ENCODE assay signal across 9 mouse cellular contexts in the genomic region with DNA sequence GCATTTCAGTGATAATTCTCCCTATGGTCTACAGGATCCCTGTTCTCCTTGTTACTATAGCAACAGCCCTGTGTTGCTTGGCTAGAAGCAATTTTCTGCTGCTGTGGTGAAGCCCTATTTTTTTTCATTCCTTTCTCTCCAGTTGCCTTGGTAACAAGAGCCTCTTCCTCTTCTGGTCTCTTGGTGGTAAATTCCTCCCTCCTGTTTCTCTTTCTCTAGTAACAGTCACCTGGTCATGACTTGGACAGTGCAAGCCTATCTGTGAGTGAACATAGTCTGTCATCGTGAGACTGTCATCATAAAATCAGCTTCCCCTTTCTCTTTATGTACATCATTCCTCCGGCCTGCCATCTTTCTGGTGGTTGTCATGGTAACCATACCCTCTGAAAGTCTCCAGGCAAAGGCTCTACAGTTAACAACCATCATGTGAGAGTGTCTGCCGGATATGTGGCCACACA. TPM values are rescaled to one million over a fixed set of nuclear protein-coding genes. Genes with fewer than 3 reads are reported as not detected.
DNase-seq lines count a peak whose midpoint lies in the region; ATAC-seq and TF ChIP-seq lines count a peak whose summit lies in the region.
"Had no signal": no experiment of that assay in that cellular context is flagged by ENCODE, and none has a peak within 500 bp of the region (broad histone marks: within the 10 kb centered on the region; RNA-seq: fewer than 3 reads in every experiment).

No protein-coding gene starts in this region.

- WGBS in forebrain, embryonic 14.5 days, result 4% methylated on average over 3 of the region's 3 CpGs
- WGBS in lung, adult 2 months, result 41% methylated on average over 3 of the region's 3 CpGs

- H3K9me3 ChIP-seq in forebrain, embryonic 14.5 days (replicated peaks; ENCODE audit: control insufficient read depth, low read length), result no peaks in the 10 kb centered on the region

- intact Hi-C loops in left cerebral cortex, postnatal 14 days (cut with DNase I), result no loop called here
- intact Hi-C loops in gastrocnemius, postnatal 36 days (cut with DNase I), result no loop called here
- intact Hi-C loops in heart, postnatal 10 days (cut with DNase I), result no loop called here

- peak overlapping the region; percentile 45; the same call in 1 of the 2 replicates for H3K9ac ChIP-seq in forebrain, embryonic 14.5 days (ENCODE audit: low read length)

- H3K27ac ChIP-seq in forebrain, embryonic 14.5 days (ENCODE audit: low read depth, low read length), result peak overlapping the region; percentile 99

- H3K4me3 ChIP-seq in forebrain, embryonic 14.5 days (ENCODE audit: low read depth, low read length), result no peak overlapping the region
- H3K4me3 ChIP-seq in lung, adult 2 months (replicated peaks; ENCODE audit: extremely low read depth, low read depth, low read length), result no peak overlapping the region

- peak overlapping the region; percentile 48 for H3K4me2 ChIP-seq in forebrain, embryonic 14.5 days (ENCODE audit: low read length)

- H3K27me3 ChIP-seq in forebrain, embryonic 14.5 days (replicated peaks; ENCODE audit: control insufficient read depth, insufficient read depth, low read length), result no peaks in the 10 kb centered on the region

- peak; percentile 14 for DNase-seq in cerebellum, adult 8-10 months
- DNase-seq in cerebellum, postnatal 36 days, result no peak
- peak; percentile 98 for DNase-seq in forebrain, embryonic 14.5 days (ENCODE audit: low spot score)
- peak; percentile 46 to 94 for DNase-seq in left cerebral cortex, postnatal 14 days (ENCODE audit: low spot score in 2 of 2)
- DNase-seq in retina, embryonic 14.5 days (ENCODE audit: low spot score), result peak; percentile 79
- DNase-seq in gastrocnemius, postnatal 36 days, result no peak
- no peak for DNase-seq in heart, postnatal 10 days
- DNase-seq in lung, adult 2 months, result no peak
- DNase-seq: cerebellum, postnatal 25 days had no signal

- H3K4me1 ChIP-seq in forebrain, embryonic 14.5 days (ENCODE audit: control insufficient read depth, insufficient read depth, low read length), result peaks cover 41% of the 10 kb centered on the region
- peaks cover 8% of the 10 kb centered on the region for H3K4me1 ChIP-seq in lung, adult 2 months (ENCODE audit: control insufficient read depth, insufficient read depth, low read length)

- H3K36me3 ChIP-seq in forebrain, embryonic 14.5 days (ENCODE audit: control insufficient read depth, insufficient read depth, low read length), result no peaks in the 10 kb centered on the region

- ATAC-seq in forebrain, embryonic 14.5 days, result peak; percentile 81

- no peak for TF ChIP-seq CTCF in lung, adult 2 months (IDR thresholded peaks at IDR 0.05; ENCODE audit: insufficient read depth, low read length)

- TF ChIP-seq POLR2A in lung, adult 2 months (IDR thresholded peaks at IDR 0.05; ENCODE audit: borderline replicate concordance, extremely low read depth, low read depth, low read length), result no peak

RNA-seq across cellular contexts. Expression of a gene that starts 2.4 kb away (rescaled TPM):
- 29.4 and 32.7 TPM in 2 replicates for polyA plus RNA-seq in forebrain, embryonic 14.5 days (2014; fragmentation: Nextera tagmentation; extraction: Ambion mirVana)
- total RNA-seq in left cerebral cortex, postnatal 14 days (2021), result 10 to 100 TPM; 22.8 to 22.9 TPM
- 1 to 10 TPM; 7.7 to 7.9 TPM for total RNA-seq in gastrocnemius, postnatal 36 days (2021)
- 1 to 10 TPM; 7.7 to 8.3 TPM for total RNA-seq in heart, postnatal 10 days (2021)
- 4.2 and 4.5 TPM in 2 replicates for polyA plus RNA-seq in lung, adult 2 months (2012; rRNA removed)

RNA-seq across cellular contexts. Expression of a gene that starts 18.5 kb away (rescaled TPM):
- polyA plus RNA-seq in forebrain, embryonic 14.5 days (2014; fragmentation: Nextera tagmentation; extraction: Ambion mirVana), result 70.5 and 77.4 TPM in 2 replicates
- 10 to 100 TPM; 20.6 to 23.4 TPM for total RNA-seq in left cerebral cortex, postnatal 14 days (2021)
- under 1 TPM; 0.41 to 0.52 TPM for total RNA-seq in gastrocnemius, postnatal 36 days (2021)
- total RNA-seq in heart, postnatal 10 days (2021), result under 1 TPM; 0.22 to 0.84 TPM
- 8.1 and 11.7 TPM in 2 replicates for polyA plus RNA-seq in lung, adult 2 months (2012; rRNA removed)

RNA-seq across cellular contexts. Expression of a gene that starts 53.0 kb away (rescaled TPM):
- 31.3 and 36.8 TPM in 2 replicates for polyA plus RNA-seq in forebrain, embryonic 14.5 days (2014; fragmentation: Nextera tagmentation; extraction: Ambion mirVana)
- 10 to 100 TPM; 57.2 to 63.3 TPM for total RNA-seq in left cerebral cortex, postnatal 14 days (2021)
- total RNA-seq in gastrocnemius, postnatal 36 days (2021), result under 1 TPM; 0.13 to 0.39 TPM
- total RNA-seq in heart, postnatal 10 days (2021), result 1 to 10 TPM in 1 of 2 experiments, under 1 TPM in 1; 0.12 to 2.3 TPM
- polyA plus RNA-seq in lung, adult 2 months (2012; rRNA removed), result 7.2 and 11.3 TPM in 2 replicates

Comparison
In these comparisons a context has a peak if more than half of its experiments do, and no peak if none do; other contexts are left out.
1. DNase-seq: peak in cerebellum, adult 8-10 months (single experiment), forebrain, embryonic 14.5 days (single experiment), left cerebral cortex, postnatal 14 days (2 of 2) and retina, embryonic 14.5 days (single experiment); none in cerebellum, postnatal 36 days (0 of 2), gastrocnemius, postnatal 36 days (0 of 2), heart, postnatal 10 days (0 of 2) and lung, adult 2 months (single experiment).
2. RNA of a gene that starts 18.5 kb away (total RNA-seq): 20.6 to 23.4 TPM in left cerebral cortex, postnatal 14 days; 0.22 to 0.84 TPM in heart, postnatal 10 days and 0.41 to 0.52 TPM in gastrocnemius, postnatal 36 days; every median in the first group is over 10 times any median in the second.
3. RNA of a gene that starts 53.0 kb away (total RNA-seq): 57.2 to 63.3 TPM in left cerebral cortex, postnatal 14 days; 0.12 to 2.3 TPM in heart, postnatal 10 days and 0.13 to 0.39 TPM in gastrocnemius, postnatal 36 days; every median in the first group is over 10 times any median in the second.